Mouse (Mus musculus) mesoderm, embryonic 11.5 days (tissue): ENCODE measurements around the gene Fbxo31.

ENCODE experiments used
- DNase-seq: peaks from one replicate; pipeline ENCODE4 v3.0.0-alpha.2; 2012; ENCODE audit warnings: low read depth, low spot score

Fbxo31 gene

GRCm38 (mm10) chr8:121552506-121552905 lies 26.1 kb downstream of the Fbxo31 start:
- DNase-seq: no peak

- no peak for DNase-seq
Observed at GRCm38 (mm10) chr8:121551065-121551985, 27.3 kb downstream of the Fbxo31 start.

- DNase-seq: no peak
Observed at GRCm38 (mm10) chr8:121550056-121550455, 28.6 kb downstream of the Fbxo31 start.

GRCm38 (mm10) chr8:121547132-121547531 lies 31.5 kb downstream of the Fbxo31 start:
- peak; percentile 86 for DNase-seq

GRCm38 (mm10) chr8:121544936-121545335 lies 33.7 kb downstream of the Fbxo31 start:
- no peak for DNase-seq

GRCm38 (mm10) chr8:121544276-121544785 lies 34.3 kb downstream of the Fbxo31 start, which contains the start of gene 1700018B08Rik:
1700018B08Rik (minus strand) TSS chr8:121544320.
- no peak for DNase-seq

- DNase-seq: no peak
Observed at GRCm38 (mm10) chr8:121542901-121543300, 35.7 kb downstream of the Fbxo31 start.

GRCm38 (mm10) chr8:121541862-121542261 lies 36.7 kb downstream of the Fbxo31 start:
- DNase-seq: no peak

GRCm38 (mm10) chr8:121532381-121532780 lies 46.2 kb downstream of the Fbxo31 start:
- peak; percentile 67 for DNase-seq

- no peak for DNase-seq
Observed at GRCm38 (mm10) chr8:121530639-121531038, 48.0 kb downstream of the Fbxo31 start.

- DNase-seq: no peak
Observed at GRCm38 (mm10) chr8:121528790-121529189, 49.8 kb downstream of the Fbxo31 start.

GRCm38 (mm10) chr8:121527751-121528150 lies 50.9 kb downstream of the Fbxo31 start:
- no peak for DNase-seq

- DNase-seq: no peak
Observed at GRCm38 (mm10) chr8:121526811-121527550, 51.6 kb downstream of the Fbxo31 start.

- DNase-seq: no peak
Observed at GRCm38 (mm10) chr8:121525111-121525818, 53.3 kb downstream of the Fbxo31 start.

GRCm38 (mm10) chr8:121513429-121513828 lies 65.2 kb downstream of the Fbxo31 start:
- DNase-seq: peak; percentile 87

- no peak for DNase-seq
Observed at GRCm38 (mm10) chr8:121511751-121512150, 66.9 kb downstream of the Fbxo31 start.
